In the genomic region with DNA sequence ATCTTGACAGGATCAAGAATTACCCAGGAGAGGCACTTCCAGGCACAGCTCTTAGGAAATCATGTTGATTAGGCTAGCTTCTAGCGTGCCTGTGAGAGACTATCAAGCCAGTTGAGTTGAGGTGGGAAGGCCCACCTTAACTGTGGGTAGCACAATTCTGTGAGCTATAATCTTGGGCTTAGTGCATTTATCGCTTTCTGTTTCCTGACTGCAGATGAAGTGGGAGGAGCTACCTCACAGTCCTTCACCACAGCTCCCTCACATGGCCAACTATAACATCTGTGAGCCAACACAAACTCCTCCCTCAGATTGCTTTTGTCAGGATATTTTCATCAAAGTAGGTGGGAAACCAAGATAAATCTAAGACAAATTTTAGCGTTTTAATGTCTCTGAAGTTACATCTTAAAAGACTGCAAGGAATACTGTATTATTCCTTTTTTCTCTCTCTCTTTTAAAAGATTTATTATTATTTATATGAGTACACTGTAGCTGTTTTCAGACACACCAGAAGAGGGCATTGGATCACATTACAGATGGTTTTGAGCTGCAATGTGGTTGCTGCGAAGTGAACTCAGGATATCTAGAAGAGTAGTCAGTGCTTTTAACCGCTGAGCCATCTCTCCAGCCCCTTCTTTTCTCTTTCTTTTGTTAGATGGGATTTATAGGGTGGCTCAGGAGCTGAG, we compare ENCODE assay signal across 8 mouse cellular contexts. TPM values are rescaled to one million over a fixed set of nuclear protein-coding genes. Genes with fewer than 3 reads are reported as not detected.
DNase-seq lines count a peak whose midpoint lies in the region; TF ChIP-seq lines count a peak whose summit lies in the region.

No protein-coding gene starts in this region.

- 14% methylated on average over 5 of the region's 5 CpGs for WGBS in lung, adult 2 months

- TF ChIP-seq CTCF in lung, adult 2 months (IDR thresholded peaks at IDR 0.05; ENCODE audit: insufficient read depth, low read length), result peak; percentile 39

- H3K4me3 ChIP-seq in lung, adult 2 months (replicated peaks; ENCODE audit: extremely low read depth, low read depth, low read length), result no peak overlapping the region

- peak; percentile 12 for DNase-seq in ovary, postnatal 36 days (ENCODE audit: low spot score)
- no peak for DNase-seq in ovary, adult 18-20 months (ENCODE audit: low spot score)
- peak; percentile 81 for DNase-seq in adipocyte (ENCODE audit: low spot score)
- peak; percentile 27 for DNase-seq in forelimb bud, embryonic 11.5 days (ENCODE audit: low read depth, low spot score)
- DNase-seq in induced T-regulatory cell, adult 2 months (ENCODE audit: low read depth), result peak; percentile 88
- peak; percentile 35 for DNase-seq in lung, adult 2 months
- peak; percentile 22 to 56 for DNase-seq in spleen, adult 18-20 months
- DNase-seq in right cerebral cortex, postnatal 4 days, result no peak

- no peak for TF ChIP-seq POLR2A in lung, adult 2 months (IDR thresholded peaks at IDR 0.05; ENCODE audit: borderline replicate concordance, extremely low read depth, low read depth, low read length)

- no peaks in the 10 kb centered on the region for H3K4me1 ChIP-seq in lung, adult 2 months (ENCODE audit: control insufficient read depth, insufficient read depth, low read length)

RNA-seq across cellular contexts. Expression of a gene that starts 5.4 kb away (rescaled TPM):
- polyA plus RNA-seq in lung, adult 2 months (2012; rRNA removed), result 96.9 and 109 TPM in 2 replicates

RNA-seq across cellular contexts. Expression of a gene that starts 32.1 kb away (rescaled TPM):
- polyA plus RNA-seq in lung, adult 2 months (2012; rRNA removed), result 39.4 and 42.0 TPM in 2 replicates

Comparison
In these comparisons a context has a peak if more than half of its experiments do, and no peak if none do; other contexts are left out.
1. DNase-seq: peak in ovary, postnatal 36 days (single experiment), adipocyte (single experiment), forelimb bud, embryonic 11.5 days (single experiment), induced T-regulatory cell, adult 2 months (single experiment), lung, adult 2 months (single experiment) and spleen, adult 18-20 months (2 of 2); none in ovary, adult 18-20 months (single experiment) and right cerebral cortex, postnatal 4 days (single experiment).